Mouse (Mus musculus) lung, postnatal 25 days (tissue): ENCODE data around the gene Fam216a.

Experiments
- DNase-seq: peaks from one replicate; pipeline ENCODE4 v3.0.0; 2022; ENCODE audit warnings: low spot score

Fam216a gene

DNA sequence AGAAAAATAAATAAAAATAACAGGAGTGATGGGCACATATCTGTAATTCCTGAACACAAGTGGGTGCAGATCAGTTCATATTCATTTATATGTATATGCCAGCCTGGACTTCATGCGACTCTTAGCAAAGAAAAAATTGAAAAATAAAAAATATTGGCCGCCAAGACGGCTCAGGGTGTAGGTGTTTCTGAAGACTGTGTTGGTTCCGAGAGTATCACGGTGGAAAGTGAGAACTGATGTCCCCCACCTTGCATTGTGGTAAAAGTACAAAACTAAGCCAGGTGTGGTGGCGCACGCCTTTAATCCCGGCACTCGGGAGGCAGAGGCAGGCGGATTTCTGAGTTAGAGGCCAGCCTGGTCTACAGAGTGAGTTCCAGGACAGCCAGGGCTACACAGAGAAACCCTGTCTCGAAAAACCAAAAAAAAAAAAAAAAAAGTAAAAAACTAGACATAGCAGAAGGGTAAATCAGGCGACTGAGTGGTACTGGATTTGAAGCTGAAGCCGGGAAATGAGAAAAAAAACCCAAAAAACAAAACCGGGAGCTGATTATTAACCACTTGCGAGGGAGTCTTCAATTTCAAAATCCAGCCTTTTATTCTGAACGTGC, 19.1 kb upstream of the Fam216a start:
- no peak for DNase-seq

DNA sequence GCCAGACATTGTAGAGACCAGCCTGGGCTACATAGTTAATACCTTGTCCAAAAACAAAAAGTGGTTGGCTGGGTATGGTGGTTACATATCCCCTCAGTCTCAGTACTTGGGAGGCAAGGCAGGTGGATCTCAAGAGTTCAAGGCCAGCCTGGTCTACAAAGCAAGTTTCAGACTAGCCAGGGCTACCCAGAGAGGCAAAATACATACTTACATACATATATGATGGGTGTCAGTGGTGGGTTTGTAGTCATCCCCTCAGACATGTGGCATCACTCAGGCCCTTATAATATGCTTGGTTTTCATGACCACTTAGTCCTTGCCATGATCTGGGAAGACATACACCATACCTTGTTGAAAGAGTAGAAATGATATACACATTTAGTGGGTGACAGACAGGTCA, 18.5 kb upstream of the Fam216a start:
- no peak for DNase-seq

DNA sequence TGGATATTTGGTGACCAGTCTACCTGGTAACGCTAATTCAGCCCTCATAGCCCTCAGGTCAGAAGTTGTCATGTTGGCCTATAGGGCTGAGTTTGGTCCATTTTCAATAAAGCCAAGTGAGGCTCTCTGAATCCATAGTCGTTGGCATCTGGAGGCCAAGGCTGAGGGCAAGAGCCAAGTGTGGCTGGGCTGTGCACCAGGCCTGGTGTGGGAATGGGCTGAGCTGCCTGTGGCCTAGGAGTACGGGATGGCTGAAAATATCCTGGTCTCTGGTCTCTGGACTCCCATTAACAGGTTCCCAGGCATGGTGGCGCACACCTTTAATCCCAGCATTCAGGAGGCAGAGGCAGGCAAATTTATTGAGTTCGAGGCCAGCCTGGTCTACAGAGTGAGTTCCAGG, 17.8 kb upstream of the Fam216a start:
- DNase-seq: no peak

DNA sequence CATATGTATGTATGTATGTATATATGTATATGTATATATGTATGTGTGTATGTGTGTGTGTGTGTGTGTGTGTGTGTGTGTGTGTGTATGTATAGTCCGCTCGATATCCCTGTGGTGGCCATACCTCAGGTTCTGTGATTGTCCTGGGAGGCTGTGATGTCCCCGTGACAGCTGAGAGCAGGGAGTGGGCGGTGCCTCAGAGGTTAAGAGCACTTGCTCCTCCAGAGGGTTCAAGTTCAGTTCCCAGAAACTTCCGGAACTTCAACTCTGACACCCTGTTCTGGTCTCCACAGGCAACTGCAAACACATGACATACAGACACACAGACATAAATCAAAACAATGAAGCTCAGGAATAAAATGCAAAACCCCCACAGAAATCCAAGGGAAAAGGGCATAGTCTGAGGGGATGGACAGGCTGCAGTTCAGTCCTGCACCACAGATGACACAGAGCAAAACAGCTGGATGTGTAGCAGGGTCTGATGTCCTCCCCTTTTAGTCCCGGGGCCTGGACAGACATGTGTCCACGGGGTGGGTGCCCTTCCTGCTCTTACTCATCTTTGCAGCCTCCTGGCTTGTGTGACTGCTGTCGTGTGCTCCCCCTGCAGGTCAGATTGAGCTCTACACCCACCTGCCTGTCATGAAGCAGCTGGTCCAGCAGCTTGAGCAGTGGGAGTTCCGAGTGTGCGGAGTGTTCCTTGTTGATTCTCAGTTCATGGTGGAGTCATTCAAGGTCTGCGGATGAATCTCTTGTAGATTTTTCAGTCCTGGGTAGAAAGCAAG, 7.4 kb upstream of the Fam216a start:
- peak; percentile 70 for DNase-seq

DNA sequence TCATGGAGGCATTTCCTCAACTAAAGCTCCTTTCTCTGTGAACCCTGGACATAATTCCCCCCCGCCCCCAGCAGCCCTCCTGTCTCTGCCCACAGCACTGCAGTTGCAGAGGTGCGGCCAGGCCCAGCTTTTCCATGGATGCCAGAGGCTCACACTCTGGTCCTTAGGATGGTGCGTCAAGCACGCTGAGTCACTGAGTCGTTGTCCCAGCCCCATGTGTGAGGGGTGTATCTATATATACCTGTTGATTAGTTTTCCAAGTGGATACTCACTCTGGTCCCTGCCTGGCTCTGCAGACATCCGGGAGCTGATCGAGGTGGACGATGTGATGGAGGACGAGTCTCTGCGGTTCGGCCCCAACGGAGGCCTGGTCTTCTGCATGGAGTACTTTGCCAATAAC, 6.0 kb upstream of the Fam216a start:
- no peak for DNase-seq

DNA sequence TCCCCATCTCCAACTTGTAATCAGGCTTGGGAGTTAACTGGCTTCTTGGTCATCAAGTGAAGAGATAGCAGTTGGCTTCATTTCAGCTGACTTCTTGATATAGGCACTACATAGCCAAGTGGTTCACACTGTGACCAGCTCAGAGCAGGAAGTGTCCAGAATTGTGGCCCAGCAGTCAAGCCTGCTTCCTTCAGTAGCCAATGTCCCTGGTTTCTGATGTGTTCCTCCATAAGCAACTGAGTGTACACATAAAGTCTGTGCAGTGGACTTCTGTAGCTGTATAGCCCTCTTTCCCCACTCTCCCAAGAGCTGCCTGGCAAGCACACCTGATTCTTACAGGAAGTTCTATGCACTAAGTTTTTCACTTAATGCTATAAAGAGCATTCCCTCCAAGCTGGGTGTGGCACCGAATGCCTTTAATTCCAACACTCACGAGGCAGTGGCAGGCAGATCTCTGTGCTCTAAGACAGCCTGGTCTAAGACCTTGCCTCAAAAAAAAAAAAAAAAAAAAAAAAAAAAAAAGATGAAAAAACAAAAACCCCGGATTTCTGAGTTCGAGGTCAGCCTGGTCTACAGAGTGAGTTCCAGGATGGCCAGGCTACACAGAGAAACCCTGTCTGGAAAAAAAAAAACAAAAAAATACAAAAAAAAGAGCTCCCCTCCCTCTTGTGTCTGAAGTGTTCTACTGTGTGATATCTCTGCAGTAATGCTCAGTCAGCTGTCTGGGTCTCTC, 5.1 kb upstream of the Fam216a start:
- DNase-seq: no peak

DNA sequence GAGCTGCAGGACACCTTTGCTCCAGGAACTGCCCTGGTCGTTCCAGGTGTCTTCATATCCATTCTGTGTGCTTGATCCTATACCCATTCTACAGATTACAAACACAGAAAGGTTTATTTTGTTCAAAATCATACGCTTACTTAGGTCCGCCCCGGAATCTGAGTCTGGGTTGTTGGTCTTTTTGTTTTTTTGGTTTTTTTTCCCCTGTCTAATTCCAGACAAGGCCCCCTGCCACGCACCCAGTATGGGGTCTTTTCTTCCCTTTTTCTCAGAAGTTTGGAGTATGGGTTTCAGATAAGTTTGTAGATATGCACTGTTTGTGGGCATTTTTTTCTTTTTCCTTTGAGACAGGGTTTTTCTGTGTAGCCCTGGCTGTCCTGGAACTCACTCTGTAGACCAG, 714 bp upstream of the Fam216a start:
- no peak for DNase-seq

DNA sequence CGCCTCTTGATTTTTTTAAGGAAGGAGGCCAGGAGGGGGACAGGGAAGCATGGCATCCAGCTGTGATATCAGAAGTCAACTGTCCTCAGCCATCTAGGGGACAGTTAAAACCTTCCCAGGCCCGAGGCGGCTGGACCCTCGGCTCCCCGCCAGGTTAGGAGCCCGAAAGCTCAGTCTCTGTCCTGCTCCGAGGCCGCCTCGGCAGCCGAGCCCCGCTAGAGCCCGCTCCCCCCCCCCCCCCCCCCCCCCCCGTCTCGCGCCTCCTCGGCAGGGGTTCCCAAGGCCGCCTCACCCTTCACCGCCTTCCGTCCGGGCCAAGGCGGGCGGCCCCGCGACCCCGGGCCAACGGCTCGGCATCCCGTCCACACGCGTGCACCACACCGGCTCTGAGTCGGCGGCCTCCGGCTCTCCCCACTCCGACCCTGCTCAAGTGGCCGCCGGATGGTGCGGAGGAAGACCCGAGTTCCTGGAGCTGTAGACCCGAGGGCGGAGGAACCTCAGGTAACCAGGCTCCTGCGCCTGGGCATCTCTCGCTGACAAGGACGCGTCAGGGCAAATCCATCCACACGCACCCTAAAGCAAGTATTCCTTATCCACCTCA, 473 bp downstream of the Fam216a start, which contains the start of gene Gpn3:
Gene Gpn3 (plus strand): TSS at position 286 of the 601 bp plus-strand sequence.
- no peak for DNase-seq

DNA sequence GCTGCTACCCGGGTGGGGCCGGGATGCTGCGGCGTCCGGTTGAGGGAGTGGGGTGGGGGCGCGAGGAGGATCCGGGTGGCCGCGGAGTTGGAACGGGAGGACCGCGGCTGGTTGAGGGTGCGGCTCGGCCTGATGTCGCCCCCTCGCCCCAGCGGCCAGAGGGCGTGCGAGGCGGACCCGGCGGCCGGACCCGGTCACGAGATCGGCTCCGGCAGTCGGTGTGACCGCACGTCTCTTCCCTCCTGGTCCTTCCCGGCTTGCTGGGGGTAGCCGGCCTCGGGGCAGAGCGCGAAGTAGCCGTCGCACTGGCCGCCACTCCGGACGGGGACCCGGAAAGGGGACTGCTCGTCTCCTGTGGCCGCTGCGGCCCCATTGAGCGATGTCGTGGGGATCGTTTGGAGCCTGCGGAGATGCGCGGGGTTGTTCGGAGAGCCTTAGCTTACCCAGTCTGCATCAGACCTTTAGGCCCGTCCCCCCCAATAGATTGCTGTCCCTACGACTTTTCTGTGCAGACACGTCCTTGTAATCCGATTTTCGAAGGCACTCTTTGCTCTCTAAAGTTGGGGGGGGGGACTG, 17.6 kb downstream of the Fam216a start:
- DNase-seq: no peak

DNA sequence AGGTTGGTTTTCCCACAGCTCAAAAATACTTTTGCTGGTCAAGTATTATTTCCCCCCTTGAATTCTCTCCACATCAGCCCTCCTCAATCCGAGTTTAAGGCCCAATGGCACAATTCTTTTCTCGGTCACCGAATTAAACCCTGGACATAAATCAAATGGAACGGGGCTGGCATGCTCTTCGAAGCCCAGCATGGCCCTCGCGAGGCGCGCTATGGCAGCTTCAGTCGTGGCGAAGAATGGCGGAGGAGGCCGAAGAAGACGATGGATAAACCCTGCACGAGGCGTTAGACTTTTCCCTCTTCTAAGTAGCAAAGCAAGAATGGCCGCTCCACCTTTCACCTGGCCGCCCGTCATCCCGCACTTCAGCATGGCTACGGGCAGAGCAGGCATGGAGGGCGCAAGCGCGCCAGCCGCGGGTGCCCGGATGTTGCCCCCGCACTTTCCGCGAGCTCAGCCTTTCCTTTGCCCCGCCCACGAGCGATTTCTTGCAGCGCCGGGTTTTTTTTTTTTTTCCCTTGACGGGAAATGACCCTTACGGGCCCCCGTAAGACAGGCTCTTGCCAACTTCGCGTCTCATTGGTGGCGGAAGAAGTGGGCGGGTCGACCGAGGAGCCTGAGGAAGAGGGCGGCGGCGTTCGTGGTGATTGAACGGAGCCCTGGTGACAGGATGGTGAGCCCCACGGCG, 18.2 kb downstream of the Fam216a start, which contains the start of the genes Rad9b and Vps29:
Gene Rad9b (minus strand): TSS at position 427 of the 685 bp plus-strand sequence.
Gene Vps29 (plus strand): TSS at position 563 of the 685 bp plus-strand sequence.
- peak; percentile 98 for DNase-seq

DNA sequence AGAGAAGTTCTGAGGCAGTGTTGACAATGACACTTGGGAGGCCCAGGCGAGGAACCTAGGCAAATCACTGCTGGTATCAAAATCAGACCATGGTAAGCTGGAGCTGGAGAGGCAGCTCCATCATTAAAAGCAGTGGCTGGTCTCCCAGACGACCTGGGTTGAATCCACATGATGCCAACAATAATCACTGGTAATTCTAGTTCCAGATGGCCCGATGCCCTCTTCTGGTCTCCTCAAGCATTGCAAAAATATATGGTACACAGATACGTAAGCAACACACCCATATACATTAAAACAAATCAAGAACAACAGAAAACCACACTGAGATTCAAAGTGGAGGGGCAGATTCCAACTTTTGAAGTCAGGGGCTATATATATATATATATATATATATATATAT, 26.4 kb downstream of the Fam216a start:
- DNase-seq: no peak

DNA sequence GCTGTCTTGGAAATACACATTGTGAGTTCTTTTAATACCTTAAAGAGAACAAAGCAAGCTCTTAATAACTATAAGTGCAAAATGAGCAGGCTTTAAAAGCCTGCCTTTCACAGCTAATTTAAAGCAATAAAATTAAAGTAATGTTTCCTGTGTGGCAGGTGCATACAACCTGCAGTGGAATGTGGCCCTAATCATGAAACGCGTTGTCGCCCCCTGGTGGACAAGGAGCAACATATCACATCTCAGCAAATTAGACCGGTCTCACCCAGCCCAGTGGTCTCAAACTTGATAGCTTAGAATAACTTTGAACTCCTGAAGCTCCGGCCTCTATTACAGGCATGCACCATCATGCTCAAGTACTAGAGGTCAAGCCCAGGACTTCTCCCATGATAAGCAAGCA, 27.9 kb downstream of the Fam216a start:
- peak; percentile 77 for DNase-seq

DNA sequence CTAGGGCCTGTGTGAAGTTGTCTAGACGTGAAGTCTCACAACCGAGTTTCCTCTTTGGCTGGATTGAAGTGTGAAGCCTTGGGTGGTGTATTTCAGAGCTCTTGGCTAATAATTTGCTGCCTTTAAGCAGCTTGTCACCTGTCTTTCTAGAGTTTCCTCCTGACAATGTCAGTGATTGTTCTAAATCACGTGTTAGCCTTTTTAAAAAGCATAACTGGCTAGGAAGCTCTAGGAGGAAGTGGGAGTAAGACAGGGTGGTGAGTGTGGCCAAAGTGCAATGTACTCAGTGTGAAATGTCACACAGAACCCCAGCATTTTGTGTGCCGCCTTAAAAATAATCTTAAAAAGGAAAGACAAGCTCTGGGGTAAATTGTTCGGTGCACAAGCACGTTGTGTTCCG, 28.4 kb downstream of the Fam216a start:
- DNase-seq: peak; percentile 23

DNA sequence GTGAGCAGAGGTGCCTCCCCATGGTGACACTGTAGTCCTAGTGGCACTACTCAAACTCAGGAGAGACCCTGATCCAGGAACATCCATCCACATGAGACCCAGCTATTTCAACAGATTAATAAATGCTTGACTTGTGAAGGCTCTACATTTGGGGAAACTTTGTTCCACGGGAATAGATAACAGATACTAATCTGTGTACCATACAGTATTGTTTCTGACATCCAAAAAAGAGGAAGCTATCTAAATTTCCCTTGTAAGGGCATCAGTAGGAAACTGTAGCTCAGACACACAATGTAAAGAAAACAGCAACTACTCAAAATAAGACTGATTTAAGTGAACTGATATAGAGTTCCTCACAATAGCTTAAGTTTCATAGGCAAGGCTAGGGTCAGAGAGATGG, 29.3 kb downstream of the Fam216a start:
- DNase-seq: no peak

DNA sequence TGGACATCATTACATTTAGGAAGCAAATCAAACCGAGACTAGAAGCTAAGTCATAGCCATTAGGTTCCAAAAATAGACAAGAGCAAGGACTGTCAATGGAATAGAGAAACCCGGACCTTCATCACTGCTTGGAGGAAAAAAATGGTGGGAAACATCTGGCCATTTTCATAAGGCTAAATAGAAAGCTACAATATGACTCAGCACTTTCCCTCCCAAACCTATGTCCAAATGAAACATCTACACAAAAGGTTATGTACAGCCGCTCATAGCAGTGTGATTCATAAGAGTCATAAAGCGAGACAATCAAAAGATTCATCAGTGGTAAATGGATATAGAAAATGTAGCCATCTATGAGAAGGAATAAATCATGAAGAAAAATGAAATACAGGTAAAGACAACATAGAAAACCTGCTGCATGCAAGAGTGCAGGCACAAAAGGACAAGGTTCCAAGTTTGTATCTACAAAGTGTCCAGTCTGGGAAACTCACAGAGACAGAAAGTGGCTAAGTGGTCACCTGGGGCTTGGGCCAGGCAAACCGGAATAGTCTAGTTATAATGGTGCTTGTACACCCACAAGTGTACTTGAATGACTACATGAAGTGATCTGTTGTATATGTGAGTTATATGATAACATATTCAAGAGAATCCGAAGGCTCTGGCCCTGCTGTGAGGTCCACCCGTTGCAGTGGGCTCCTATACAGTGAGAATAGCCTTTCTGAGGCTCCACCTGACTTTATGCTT, 35.4 kb downstream of the Fam216a start:
- DNase-seq: peak; percentile 31

DNA sequence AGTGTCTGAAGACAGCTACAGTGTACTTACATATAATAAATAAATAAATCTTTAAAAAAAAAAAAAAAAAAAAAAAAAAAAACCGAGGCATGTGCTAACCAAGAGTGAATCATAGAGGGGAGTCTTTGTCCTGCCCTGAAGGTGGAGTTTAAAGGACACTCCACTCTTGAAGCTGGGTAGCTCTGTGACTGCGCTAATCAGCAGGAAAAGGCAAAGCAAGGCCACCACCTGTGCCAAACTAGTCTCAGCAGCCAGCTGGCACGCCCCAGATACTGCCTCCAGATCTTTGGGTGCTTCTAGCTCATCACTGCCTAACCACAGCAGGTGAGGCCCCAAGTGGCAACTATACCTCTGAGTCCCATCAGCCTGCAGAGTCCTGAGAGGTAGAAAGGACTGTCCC, 37.5 kb downstream of the Fam216a start:
- DNase-seq: no peak

DNA sequence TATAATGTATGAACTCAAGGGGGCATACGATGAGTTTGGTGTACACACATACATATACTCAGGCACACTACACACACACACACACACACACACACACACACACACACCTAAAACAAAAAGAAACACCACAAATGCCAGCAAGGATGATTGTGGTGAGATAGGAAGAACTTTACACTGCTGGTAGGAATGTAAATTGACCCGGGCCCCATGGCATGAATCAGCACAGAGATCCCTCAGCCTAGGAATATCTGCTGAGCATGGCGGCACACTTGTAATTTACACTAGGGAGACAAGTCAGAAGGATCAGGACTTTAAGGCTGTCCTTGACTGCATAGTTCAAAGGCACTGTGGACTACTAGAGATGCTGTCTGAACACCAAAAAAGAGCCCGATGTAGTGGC, 41.9 kb downstream of the Fam216a start:
- DNase-seq: no peak

DNA sequence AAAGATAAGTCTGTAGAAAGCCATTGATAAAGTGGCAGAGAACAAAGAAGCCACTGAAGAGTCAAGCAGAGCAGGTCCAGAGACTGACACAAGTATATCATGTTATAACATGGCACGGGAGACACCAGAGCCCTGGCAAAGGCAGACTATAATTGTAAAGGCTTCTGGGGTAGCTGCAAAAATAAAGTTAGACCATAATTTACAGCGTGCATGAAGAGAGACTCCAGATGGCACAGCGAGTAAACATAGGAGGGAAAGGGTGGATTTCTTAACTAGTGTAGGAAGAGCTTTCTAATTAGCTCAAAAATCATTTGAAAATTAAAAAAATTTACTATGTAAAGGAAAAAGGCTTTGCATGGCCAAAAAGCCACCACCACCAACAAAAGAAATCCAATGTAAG, 44.9 kb downstream of the Fam216a start:
- DNase-seq: no peak

DNA sequence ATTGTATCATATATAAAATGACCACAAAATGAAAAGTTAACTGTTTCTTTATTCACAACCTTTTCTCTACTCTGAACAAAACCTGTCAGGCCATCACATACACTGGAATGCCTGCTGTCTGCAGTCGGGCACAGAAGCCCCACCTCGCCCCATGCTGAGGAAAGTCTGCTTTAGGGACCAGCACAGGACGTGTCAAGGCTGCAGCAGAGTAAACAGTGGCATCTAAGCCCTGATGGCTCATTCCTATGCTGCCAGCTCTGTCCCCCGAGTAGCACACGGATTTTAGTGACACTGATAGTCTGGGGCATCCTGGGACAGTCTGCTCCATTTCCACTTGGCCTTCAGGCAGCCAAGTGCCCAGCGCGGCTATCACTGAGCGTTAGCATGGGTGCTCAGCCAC, 46.7 kb downstream of the Fam216a start:
- no peak for DNase-seq

DNA sequence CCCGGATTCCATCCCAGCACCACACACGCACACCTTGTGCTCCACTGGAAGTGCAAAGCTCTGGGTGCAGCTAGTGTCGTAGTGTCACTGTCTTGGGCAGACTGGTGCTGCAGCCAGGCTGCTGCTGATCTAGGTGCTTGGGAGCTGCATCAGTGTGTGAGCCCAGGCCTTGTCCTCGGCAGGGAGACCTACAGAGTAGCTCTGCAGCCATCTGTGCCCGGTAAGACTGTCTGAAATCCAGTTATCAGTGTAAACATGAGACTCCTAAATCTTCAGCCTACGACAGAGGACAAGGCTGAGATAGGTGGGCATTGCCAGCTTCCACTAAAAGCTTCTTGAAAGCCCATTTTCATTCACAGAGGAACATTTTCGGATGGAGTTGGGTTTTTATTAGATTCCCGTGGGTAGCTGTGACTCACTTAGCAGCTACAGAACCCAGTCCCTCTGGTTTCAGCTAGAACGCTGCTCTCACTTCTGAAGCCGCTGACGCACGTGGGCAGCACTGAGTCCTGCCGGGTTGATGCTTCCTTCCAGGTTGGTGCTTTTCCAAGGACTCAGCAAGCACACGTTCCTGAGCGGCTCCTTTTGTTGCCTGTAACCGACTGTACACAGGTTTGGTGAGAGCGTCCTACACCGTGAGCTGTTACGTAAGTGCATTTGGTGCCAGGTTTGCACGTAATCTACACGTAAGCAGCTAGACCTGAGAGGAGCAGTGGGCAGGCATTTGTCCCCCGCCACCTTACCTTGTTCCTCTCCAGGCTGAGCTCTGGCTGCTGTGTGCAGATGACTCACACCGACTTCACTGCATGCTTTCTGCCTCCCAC, 47.3 kb downstream of the Fam216a start:
- peak; percentile 74 for DNase-seq
